Mouse (Mus musculus) liver, postnatal 0 days (tissue): ENCODE measurements around the gene 4931406C07Rik.

ENCODE experiments used
- CTCF ChIP-seq: sonication (generic); IDR thresholded peaks from 2 replicates; pipeline ENCODE4 v1.5.1; 2016; ENCODE audit warnings: antibody characterized with exemption, low read depth
- EP300 ChIP-seq: IDR thresholded peaks from 2 replicates; pipeline ENCODE4 v1.6.1; 2016; ENCODE audit warnings: antibody characterized with exemption, low read depth, mild to moderate bottlenecking

DNA sequence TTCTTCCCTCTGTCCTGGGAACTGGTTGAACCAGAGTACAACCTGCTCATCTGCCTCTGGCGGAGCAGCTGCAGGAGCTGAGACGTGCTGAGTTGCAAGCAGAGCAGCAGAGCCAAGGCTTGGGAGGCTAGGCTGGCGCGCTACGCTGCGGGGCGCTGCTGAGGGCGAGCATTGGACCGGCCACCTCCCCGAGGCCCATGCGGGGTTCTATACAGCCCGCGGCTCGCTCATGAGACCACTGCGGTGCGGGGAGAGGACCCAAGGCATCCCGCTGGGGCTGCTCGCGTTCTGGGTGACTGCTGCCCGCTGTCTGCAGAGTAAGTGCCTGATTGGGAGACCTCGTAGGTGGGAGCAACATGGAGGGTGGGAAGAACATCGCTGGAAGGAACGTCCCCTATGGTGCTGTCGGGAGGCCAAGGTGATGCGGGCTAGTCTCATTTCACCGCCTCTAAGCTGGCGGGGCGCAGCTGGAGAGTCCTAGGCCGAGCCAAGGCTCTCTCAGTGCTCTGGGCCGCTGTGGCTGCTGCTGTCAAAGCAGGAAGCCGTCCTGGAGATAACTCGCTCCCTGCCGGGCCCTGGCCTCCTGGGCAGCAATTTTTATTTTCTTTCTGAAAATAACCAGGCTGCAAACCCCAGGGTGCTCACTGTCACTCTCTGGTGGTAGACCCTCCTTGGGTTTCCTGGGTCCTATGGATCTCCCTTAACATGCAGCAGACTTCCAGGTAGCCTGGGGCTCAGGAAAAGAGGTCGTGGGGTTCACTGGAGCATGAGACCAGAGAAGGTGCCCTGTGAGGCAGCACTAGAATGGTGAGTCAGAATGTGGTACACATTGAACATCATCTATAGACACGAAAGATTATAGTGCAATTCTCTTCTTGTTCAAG lies 67.0 kb downstream of the 4931406C07Rik start, which contains the start of gene Vstm5:
- TF ChIP-seq EP300 = no peak
- peak; percentile 14; the same call in 1 of the 2 replicates for TF ChIP-seq CTCF
